Mouse (Mus musculus): Measurements from ENCODE around the gene Slc22a14.

Gene Slc22a14

DNA sequence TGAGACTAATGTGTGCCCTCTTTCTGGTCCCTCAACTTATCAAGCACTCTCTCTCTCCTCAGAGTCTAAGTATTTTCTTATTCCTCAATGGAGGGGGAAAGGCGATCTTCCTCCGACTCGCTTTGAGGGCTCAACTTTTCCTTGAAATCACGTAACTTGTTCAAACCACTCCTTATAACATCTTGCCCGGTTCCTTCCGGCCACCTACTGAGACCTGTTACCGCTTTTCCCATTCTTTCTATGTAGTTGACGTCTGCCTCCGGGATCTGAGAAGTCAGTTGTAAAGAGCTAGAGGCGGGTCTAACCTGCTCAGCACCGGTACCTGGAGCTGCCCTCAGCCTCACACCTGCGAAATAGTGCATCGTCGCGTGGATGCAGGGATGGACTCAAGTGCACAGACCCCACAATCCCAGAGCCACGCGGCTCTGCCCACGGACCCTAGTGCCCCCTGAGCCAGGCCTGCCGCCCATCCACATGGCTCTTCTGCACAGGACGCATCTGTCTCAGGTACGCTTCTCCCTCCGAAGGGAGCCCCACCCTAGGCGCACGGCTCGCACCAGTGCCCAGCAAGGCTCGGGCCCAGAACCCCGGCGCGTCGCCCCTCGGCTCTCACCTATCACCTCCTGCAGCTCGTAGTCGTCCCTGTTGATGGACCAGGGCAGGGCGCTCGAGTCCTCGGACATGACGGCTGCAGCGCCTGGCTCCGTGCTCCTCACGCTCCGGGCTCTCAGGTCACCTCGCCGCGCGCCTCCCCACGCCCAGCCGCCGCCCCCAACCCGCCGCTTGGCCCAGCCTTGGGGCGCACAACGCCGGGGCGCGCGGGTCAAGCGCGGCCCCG, 43.7 kb downstream of the Slc22a14 start:
- no peak for DNase-seq

DNA sequence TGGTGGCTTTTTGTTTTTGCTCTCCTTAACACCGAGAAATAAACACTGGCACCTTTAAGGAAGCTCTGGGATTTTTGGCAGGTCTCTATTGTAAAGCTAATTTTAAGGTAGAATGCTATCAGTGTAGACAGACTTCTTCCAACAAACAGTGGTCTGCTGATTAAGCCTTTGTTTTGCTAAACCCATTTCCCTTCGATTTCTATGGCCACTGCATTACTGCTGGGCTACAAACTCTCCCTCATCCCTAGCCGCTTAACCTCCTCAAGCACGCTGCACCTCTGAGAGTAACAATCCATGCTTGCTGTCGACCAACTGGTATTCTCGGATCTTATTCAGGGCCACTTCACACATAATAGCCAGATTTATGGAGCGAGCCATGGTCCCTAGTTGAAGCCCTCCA, 44.4 kb downstream of the Slc22a14 start:
- DNase-seq = no peak

DNA sequence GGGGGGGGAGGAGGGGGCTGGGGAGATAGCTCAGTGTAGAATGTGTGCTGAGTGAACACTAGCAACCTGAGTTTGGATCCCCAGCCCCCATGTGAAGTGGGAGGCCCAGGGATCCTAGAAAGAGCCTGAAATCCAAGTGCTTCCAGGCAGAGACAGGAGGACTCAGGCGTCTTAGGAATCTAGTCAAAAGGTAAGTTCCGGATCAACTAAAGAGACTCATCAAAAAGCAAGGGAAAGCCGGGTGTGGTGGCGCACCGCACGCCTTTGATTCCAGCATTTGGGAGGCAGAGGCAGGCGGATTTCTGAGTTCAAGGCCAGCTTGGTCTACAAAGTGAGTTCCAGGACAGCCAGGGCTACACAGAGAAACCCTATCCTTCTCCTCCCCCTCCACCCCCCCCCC, 44.9 kb downstream of the Slc22a14 start:
- DNase-seq = no peak

DNA sequence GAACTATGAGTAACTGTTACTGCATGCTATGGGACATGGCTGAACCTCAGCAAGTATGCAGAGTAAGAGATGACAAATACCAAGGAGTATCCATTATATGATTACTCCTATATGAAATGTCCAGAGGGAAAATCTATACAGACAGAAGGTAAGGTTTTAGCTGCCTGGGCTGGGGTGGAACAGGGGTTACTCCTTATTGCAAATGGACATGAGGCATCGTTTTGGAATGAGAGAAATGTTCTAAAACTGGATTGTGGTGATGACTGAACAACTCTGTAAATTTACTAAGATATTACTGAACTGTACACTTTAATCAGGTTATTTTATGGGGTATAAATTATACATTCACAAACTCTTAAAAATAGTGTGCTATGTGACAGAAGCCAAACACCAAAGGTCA, 46.5 kb downstream of the Slc22a14 start:
- DNase-seq = no peak

DNA sequence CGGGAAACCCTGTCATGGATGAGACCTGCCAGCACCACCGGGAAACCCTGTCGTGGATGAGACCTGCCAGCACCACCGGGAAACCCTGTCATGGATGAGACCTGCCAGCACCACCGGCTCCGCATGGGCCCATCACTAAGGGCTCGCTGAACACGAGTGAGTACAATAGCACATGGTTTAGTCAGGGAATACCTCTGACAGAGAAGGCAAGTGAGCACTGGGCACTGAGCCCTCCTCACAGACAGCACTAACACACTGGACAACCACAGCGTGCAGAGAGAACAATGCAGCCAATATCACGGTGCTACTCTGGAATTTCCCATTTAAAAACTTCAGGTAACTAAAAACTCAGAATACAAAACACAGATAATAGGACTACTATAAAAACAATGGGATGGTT, 52.3 kb downstream of the Slc22a14 start:
- peak; percentile 86 for DNase-seq

DNA sequence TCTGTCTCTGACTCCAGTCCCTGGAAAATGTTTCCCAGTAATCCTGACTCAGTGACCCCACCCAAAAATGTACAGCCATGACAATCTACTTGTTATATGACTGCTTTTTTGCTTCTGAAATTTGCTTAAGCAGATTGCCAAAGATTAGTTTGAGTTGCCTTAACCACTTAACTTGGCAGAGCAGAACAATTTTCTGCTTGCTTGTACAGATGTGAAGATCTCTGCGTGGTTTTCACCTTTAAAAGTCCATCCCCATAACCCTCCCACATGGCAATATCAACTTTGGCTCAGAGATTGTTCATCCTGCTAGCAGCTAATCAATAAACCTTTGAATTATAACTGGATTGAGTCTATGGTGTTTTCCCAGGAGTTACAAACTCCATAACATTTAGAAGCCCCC, 56.3 kb downstream of the Slc22a14 start:
- DNase-seq = peak; percentile 33

DNA sequence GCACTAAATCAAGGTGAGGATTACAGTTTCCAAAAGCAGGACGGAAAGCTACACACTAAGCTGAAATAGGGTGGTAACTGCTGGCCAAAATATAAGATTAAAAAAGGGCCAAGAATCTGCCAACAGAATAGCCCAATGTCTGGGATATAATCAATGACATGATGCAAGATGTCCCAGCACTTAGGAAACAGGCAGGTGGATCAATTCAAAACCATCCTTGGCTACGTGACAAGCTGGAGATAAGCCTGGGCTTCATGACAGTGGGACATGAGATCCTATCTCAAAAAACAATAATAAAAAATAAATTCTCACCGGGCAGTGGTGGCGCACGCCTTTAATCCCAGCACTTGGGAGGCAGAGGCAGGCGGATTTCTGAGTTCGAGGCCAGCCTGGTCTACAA, 59.5 kb downstream of the Slc22a14 start:
- peak; percentile 42 for DNase-seq

DNA sequence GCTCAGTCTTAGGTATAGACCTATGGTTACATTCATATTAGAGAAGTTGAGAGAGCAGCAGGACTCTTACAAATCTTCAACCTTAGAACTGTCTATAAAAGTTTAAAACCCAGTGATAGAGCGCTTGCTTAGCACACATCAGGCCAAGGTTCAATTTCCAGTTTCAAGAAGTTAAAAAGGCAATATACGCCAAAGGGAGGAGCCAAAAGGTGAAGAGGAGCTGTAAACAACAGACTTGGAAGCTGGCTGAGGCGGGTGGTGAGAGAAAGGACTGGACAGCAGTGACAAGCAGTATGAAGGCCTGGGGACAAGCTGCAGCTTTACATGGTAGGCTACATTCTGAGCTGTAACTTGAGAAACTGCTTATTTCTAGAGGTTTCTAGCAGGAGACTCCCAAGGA, 66.8 kb downstream of the Slc22a14 start:
- peak; percentile 51 for DNase-seq

DNA sequence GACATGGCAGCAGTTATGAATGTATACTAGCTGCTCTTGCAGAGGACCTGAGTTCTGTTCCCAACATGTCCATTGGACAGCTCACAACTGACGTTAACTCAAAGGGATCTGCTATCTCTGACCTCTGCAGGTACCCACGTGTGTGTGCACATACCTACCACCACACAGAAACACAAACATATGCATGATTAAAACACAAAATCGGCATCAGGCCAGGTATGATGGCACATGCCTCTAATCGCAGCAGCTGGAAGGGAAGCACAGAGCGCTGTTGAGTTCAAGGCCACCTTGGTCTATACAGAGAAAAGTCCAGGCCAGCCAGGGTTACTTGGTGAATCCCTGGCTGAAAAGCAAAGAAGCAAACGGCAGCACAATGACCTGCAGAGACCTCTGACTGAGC, 67.7 kb downstream of the Slc22a14 start:
- DNase-seq = peak; percentile 66

DNA sequence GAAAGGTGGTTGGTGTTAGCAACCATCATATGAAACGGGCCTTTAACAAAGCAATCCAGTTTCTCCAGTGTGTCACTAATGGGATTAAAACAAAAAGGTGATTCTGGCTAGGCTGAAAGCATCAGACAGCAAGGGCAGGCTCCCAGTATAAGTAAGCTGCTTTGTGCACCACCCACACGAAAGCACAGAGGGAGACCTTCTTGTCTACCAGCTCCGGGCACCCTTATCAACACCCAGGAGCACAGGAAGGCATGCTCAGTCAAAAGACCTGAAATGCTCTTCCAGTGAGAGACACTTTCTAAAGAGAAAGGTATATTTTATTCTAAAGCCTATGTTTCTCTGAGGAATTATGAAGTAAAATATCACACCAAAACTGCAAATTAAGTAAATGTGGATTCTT, 74.6 kb downstream of the Slc22a14 start:
- DNase-seq = peak; percentile 27

DNA sequence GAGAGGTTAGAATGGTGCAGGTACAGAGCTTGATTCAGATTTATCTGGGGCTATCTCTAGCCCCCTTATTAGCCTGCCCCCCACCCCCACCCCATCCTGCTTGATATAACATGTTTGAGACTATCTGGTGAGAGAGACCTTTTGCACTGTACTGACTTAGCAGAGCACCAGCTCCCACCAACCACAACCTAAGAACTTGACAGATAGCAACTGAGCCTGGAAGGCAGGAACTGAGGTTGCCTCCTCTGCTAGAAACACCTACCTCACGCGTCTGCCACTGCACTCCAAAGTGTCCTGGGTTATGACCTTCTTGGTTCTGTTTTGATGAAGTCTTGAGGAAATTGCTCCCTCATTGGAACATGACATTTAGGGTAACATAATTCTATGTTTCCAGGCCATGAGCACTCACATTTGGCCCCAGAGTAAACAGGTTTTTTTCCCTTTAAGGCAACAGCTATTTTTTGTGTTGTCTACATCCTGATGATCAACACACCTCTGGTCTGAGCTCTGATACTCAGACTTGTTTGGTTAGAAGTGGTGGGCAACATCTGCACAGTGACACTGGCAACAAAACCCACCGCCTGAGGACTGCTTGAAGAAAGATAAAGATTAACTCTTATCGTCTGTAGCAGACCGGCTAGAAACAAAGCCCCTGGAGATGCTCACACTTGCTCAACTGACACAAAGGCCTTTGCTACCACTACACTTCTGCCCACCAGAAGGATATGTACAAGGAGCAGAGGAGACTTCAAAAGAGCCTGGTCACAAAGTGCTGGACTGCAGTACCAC, 84.3 kb downstream of the Slc22a14 start:
- peak; percentile 56 for DNase-seq

DNA sequence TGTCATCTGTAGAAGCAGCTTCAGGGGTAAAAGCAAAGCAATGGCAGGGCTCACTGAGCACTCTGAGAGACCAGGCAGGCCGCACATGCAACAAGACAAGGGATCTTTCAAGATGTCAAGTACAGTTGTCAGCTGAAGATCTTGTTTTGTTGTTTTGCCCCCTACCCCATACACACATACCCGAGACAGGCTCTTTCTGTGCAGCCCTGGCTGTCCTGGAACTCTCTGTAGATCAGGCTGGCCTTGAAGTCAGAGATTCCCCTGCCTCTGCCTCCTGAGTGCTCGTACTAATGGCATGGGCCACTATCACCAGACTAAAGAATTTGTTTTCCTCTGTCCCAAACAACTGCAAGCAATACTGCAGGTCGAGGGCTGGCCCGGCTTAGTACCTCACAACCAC, 87.3 kb downstream of the Slc22a14 start:
- peak; percentile 63 for DNase-seq

DNA sequence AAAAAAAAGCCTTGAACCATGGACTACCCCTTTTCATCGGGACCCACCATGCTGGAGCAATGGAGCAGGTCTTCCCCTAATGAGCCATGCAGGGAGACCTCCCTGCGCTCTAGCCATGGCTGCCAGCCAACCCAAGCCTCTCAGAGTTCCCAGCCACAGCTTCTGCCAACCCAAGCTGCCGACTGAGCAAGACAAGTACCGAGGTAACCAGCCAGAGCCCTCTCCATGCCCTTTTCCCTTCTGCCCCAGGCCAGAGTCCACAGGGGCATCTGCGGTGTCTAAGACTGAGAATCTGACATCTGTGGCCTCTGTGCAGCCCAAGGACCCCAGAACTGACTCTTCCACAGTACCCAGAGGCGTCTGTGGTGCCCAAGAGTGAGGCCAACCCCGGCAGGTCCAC, 89.0 kb downstream of the Slc22a14 start:
- peak; percentile 89 for DNase-seq

DNA sequence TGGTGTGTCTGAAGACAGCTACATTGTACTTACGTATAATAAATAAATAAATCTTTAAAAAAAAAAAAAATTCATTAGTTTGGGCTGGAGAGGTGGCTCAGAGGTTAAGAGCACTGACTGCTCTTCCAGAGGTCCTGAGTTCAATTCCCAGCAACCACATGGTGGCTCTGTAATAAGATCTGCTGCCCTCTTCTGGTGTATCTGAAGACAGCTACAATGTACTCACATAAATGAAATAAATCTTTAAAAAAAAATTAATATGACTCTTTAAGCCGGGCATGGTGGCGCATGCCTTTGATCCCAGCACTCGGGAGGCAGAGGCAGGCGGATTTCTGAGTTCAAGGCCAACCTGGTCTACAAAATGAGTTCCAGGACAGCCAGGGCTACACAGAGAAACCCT, 90.5 kb downstream of the Slc22a14 start:
- DNase-seq = peak; percentile 34

DNA sequence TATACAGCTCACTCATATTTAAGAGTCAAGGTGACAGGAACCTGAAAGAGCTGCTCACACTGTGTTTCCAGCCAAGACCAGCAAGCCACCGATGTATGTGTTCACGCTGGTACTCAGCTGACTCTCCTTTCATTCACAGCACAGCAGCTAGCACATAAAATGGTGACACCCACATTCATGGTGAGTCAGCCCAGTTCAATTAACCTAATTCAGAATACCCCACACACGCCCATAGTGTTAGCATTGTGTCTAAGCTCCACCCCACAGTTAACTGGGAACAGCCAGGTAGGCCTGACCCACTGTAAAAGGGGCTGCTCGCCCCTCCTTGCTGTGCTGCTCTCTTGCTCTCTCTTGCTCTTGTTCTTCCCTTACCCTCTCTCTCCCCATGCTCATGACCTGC, 93.9 kb downstream of the Slc22a14 start:
- DNase-seq = peak; percentile 61

DNA sequence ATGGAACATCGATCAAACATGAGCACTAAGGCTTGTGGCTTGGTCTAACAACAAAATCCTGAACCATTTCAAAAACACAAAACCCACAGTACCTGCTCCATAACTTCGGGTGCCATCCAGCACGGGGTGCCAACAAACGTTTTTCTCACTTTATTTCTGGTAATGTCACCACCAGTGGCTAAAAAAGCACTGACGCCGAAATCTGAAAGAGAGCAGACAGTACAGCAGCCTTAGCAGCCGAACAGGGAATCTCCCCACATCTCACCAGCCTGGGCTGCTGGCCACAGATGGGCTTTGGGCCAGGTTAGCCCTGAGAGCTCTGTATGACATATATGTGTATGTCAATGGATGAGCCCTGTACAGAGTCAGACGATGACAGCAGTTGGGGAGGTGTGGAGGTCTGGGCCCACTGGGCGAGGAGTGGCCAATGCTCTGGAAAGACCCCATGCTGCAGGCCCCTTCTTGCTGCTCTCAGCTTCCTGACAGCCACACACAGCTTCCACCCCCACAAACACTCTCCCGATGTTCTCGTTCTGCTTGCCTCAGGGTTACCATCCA, 96.7 kb downstream of the Slc22a14 start:
- DNase-seq = peak; percentile 80

DNA sequence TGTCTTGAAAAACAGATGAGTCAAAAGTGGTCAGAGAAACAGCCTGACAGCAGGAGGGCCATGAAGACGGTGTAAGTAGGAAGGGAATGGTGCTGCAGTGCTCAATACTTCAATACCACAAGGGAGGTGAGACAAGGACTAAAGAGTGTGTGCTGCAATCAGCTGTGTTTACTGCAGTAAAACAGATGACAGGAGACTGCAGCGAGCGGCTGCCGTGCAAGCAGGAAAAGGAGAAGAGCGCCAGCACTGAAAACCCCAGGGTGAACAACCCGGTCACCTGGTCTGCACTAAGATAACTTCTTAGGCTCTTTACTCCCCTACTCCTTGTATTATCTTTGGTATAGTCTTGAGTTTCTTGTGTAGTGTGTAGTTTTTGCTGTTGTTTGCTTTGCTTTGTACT, 97.2 kb downstream of the Slc22a14 start:
- DNase-seq = peak; percentile 63

DNA sequence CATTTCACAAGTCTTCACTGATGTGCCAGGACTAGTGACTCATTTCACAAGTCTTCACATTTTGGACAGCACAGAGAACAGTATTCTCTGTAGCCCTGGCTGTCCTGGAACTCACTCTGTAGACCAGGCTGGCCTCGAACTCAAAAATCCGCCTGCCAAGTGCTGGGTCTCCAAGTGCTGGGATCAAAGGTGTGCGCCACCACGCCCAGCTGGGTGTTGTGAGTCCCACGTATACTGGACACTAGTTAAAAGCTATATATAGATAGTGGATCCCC, 99.3 kb downstream of the Slc22a14 start:
- DNase-seq = peak; percentile 77

DNA sequence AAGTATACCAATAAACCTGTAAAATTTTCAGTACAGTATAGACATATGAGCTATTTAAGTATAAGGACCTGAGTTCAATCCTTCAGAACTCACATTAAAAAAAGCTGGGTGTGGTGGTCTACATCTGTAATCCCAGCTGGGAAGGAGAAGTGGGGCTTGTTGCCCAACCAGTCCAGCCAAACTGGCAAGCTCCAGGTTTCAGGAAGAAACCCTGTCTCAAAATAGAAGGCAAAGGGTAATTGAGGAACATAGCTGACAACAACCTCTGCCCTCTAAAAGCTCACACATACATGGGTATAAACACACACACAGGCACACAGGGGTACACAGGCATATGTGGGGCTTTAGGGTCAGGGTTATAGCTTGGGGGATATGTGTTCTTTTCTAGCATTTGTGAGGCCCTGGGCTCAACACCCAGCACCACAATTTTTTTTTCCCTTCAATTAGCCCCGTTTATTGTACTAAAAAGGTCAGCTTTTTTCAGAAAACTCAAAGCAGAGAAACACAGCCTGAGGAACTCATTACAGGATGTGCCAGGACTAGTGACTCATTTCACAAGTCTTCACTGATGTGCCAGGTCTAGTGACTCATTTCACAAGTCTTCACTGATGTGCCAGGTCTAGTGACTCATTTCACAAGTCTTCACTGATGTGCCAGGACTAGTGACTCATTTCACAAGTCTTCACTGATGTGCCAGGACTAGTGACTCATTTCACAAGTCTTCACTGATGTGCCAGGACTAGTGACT, 99.8 kb downstream of the Slc22a14 start:
- DNase-seq = peak; percentile 79

DNA sequence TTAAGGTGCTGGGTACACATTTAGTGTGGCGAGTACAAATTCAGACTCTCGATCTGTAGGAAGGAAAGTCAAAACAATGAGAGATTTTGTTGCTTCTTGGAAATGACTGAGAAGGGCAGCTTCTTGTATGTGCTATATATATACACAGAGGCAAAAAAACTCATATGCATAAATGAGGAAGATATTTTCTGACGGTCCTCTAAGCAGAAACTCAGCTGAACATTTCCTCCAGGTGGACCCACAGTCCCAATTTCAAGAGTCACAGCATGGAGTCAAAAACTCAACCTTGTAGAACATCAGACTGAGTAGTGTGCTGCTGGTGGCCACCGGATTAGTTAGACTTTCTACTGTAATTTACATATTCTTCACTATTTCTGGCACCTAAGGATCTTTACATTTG, 102.3 kb downstream of the Slc22a14 start:
- DNase-seq = peak; percentile 23

DNA sequence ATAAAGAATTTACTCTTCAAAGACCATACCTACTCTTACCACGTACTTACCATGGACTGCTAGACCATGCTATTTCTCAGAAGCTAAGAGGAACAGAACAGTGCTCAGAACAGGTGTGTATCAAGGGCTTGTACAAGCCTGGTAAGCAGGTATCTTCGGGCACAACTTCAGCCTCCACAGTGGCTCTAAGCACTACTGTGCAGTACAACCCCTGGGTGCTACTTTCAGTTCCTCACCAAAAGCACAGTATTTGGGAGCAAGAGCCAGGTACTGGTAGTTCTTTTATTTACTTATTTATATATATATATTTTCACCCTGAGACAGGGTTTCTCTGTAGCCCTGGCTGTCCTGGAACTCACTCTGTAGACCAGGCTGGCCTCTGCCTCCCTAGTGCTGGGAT, 104.5 kb downstream of the Slc22a14 start:
- DNase-seq = no peak

DNA sequence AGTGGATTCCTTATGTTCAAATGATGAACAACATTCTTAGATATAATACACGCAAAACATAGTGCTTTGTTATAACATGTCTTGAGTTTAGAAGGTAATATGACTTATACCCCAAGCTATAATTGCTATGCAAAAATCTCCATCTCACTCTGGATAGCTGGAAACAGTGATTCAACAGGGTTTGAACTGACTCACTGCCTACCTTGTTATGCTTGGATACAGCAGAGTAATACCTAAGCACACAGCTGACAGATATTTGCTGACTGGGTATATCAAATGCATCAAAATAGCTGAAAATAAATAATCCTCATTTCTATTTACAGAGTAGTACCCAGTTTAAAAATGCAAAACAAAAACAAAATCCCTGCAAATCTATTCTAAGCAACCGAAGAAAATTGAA, 106.6 kb downstream of the Slc22a14 start:
- DNase-seq = no peak

DNA sequence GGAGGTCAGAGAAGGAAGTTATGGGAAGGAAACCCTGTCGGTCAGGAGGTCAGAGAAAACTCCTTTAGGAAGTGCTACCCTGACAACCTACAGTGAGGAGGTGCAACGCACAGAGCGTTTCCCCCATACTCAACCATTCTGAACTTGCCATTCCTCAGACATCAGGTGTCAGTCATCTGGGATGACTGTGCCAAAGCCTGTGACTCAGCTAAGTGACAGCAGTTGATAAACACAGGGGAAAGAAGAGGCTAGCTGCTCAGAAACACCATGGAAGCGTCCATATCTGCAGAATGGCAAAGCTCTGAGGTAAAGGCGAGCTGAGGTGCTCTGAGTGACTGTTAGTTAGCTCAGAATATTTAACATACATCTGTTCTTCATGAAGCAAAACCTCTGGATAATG, 107.2 kb downstream of the Slc22a14 start:
- DNase-seq = peak; percentile 71

DNA sequence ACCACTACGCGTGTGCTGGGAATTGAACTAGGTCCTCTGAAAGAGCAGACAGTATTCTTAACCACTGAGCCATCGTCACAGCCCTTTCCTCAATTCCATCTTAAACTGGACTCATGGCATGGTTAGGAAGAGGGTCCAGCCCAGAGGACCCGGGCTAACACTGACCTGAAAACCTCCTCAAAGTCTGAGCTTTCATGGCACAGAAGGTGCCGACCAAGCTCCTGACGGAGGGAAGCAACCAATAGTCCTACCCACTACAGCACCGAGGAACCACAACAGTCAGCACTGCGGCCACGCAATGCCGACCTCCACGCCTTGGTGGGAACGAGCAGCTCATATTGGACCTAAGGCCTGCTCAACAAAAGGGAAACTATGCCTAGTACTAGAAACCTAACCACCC, 109.2 kb downstream of the Slc22a14 start:
- DNase-seq = peak; percentile 84
